Mouse (Mus musculus) forebrain, embryonic 10.5 days (tissue): ENCODE measurements around the gene Ryr1. TPM values are rescaled to one million over a fixed set of nuclear protein-coding genes. Genes with fewer than 3 reads are reported as not detected.
"Not testable (repeated sequence)": the region's sequence is repeated elsewhere in the genome, so short reads cannot be mapped to it uniquely, and the experiment has no call there.

ENCODE experiments used
- DNase-seq: peaks from one replicate; pipeline ENCODE4 v3.0.0-alpha.2; 2017; ENCODE audit warnings: low spot score; ENCODE audit errors: extremely low spot score
- H3K27ac ChIP-seq: fragments of 300-500 bp; sonication (generic); 2 replicates; pipeline ENCODE4 v1.5.1; 2016; ENCODE audit warnings: mild to moderate bottlenecking
- H3K27me3 ChIP-seq: fragments of 300-500 bp; sonication (generic); 2 replicates; pipeline ENCODE4 v1.6.1; 2016; ENCODE audit warnings: mild to moderate bottlenecking; ENCODE audit not compliant: poor library complexity, severe bottlenecking
- H3K36me3 ChIP-seq: fragments of 300-500 bp; sonication (generic); replicated peaks from 2 replicates; pipeline ENCODE4 v1.6.1; 2016; ENCODE audit warnings: mild to moderate bottlenecking, moderate library complexity
- H3K4me1 ChIP-seq: fragments of 300-500 bp; sonication (generic); 2 replicates; pipeline ENCODE4 v1.6.1; 2016
- H3K4me3 ChIP-seq: fragments of 300-500 bp; sonication (generic); 2 replicates; pipeline ENCODE4 v1.5.1; 2016; ENCODE audit warnings: mild to moderate bottlenecking, moderate library complexity
- H3K9me3 ChIP-seq: fragments of 300-500 bp; sonication (generic); 2 replicates; pipeline ENCODE4 v1.6.1; 2016; ENCODE audit warnings: mild to moderate bottlenecking, moderate library complexity
- WGBS: fragments of 180-500 bp; shearing (Covaris S2); methylation state at CpG from one replicate; pipeline ENCODE4 v1.1.7; 2016; 5-methylcytosine and 5-hydroxymethylcytosine counted together
- polyA plus RNA-seq: library from polyadenylated mRNA; unstranded; fragments of >200 nt; fragmentation: Nextera tagmentation; extraction: Ambion mirVana; gene quantifications from 2 replicates; pipeline ENCODE4 v1.2.1, GENCODE M21; 2016

Gene Ryr1
- polyA plus RNA-seq, 1 experiment from 2014 or later: 1.0 TPM

- H3K27ac ChIP-seq, DNase-seq, H3K27me3 ChIP-seq, H3K9me3 ChIP-seq, H3K4me3 ChIP-seq: not testable (repeated sequence)
- H3K36me3 ChIP-seq: peaks cover 44% of the 10 kb centered on the region
- H3K4me1 ChIP-seq: peaks cover 17% of the 10 kb centered on the region
- WGBS: 92% methylated on average over 8 of the region's 8 CpGs
These were observed 156.9 kb downstream of the Ryr1 start for GRCm38 (mm10) chr7:28968120-28968519.

GRCm38 (mm10) chr7:28966751-28967505 is 158.1 kb downstream of the Ryr1 start:
- Histone ChIP-seq H3K27me3 (no peaks in the 10 kb centered on the region), H3K36me3 (peaks cover 34% of the 10 kb centered on the region), H3K4me1 (peaks cover 25% of the 10 kb centered on the region), H3K9me3 (no peaks in the 10 kb centered on the region), H3K4me3 (no peak overlapping the region), H3K27ac (no peak overlapping the region)
- no peak for DNase-seq
- WGBS: 66% methylated on average over 4 of the region's 4 CpGs

GRCm38 (mm10) chr7:28966181-28966580 is 158.8 kb downstream of the Ryr1 start:
- 91% methylated on average over 4 of the region's 5 CpGs for WGBS
- Histone ChIP-seq H3K27ac (no peak overlapping the region), H3K4me3 (no peak overlapping the region), H3K4me1 (peaks cover 29% of the 10 kb centered on the region), H3K36me3 (peaks cover 26% of the 10 kb centered on the region), H3K27me3 (no peaks in the 10 kb centered on the region), H3K9me3 (no peaks in the 10 kb centered on the region)
- DNase-seq: no peak

- Histone ChIP-seq H3K36me3 (peaks cover 18% of the 10 kb centered on the region), H3K27ac (no peak overlapping the region), H3K4me1 (peaks cover 36% of the 10 kb centered on the region), H3K4me3 (no peak overlapping the region), H3K27me3 (no peaks in the 10 kb centered on the region), H3K9me3 (no peaks in the 10 kb centered on the region)
- 82% methylated on average over 5 of the region's 5 CpGs for WGBS
- DNase-seq: no peak
These were observed 159.6 kb downstream of the Ryr1 start for GRCm38 (mm10) chr7:28965346-28965840.

GRCm38 (mm10) chr7:28963399-28963923 is 161.5 kb downstream of the Ryr1 start:
- H3K4me3 ChIP-seq: no peak overlapping the region
- no peaks in the 10 kb centered on the region for H3K27me3 ChIP-seq
- DNase-seq: no peak
- peaks cover 52% of the 10 kb centered on the region for H3K4me1 ChIP-seq
- 75% methylated on average over 3 of the region's 3 CpGs for WGBS
- H3K27ac ChIP-seq: peak overlapping the region; percentile 91
- no peaks in the 10 kb centered on the region for H3K9me3 ChIP-seq
- H3K36me3 ChIP-seq: no peaks in the 10 kb centered on the region

- under 1% methylated on average over 76 of the region's 76 CpGs for WGBS
- Histone ChIP-seq H3K4me3 (peak within 1 kb of the TSS; percentile 72), H3K27me3 (no peaks in the 10 kb centered on the region), H3K9me3 (no peaks in the 10 kb centered on the region), H3K36me3 (0 out of 2 replicates have a peak, but pooled peaks cover 4% of the 10 kb centered on the region), H3K4me1 (peaks cover 65% of the 10 kb centered on the region), H3K27ac (peak within 1 kb of the TSS; percentile 91)
- peak; percentile 97 for DNase-seq
These were observed 162.9 kb downstream of the Ryr1 start, which contains the start of gene Actn4 for GRCm38 (mm10) chr7:28961927-28962670. Actn4 (minus strand) TSS chr7:28962340.

GRCm38 (mm10) chr7:28961584-28961926 is 163.4 kb downstream of the Ryr1 start:
- no peak for DNase-seq
- Histone ChIP-seq H3K36me3 (0 out of 2 replicates have a peak, but pooled peaks cover 4% of the 10 kb centered on the region), H3K9me3 (no peaks in the 10 kb centered on the region), H3K27me3 (no peaks in the 10 kb centered on the region), H3K4me1 (peaks cover 66% of the 10 kb centered on the region), H3K27ac (peak overlapping the region; percentile 91), H3K4me3 (peak overlapping the region; percentile 72)
- 0% methylated on average over 7 of the region's 7 CpGs for WGBS

GRCm38 (mm10) chr7:28960354-28961046 is 164.5 kb downstream of the Ryr1 start:
- H3K27ac ChIP-seq: peak overlapping the region; percentile 91

GRCm38 (mm10) chr7:28959505-28960045 is 165.4 kb downstream of the Ryr1 start:
- 63% methylated on average over 6 of the region's 6 CpGs for WGBS
- no peak for DNase-seq
- peaks cover 80% of the 10 kb centered on the region for H3K4me1 ChIP-seq
- peaks cover 19% of the 10 kb centered on the region for H3K36me3 ChIP-seq
- peak overlapping the region; percentile 72 for H3K4me3 ChIP-seq
- H3K27ac ChIP-seq: no peak overlapping the region
- H3K9me3 ChIP-seq: no peaks in the 10 kb centered on the region
- H3K27me3 ChIP-seq: no peaks in the 10 kb centered on the region

More at GRCm38 (mm10) chr7:28960354-28961046, 164.5 kb downstream of the Ryr1 start:
- Histone ChIP-seq H3K27me3 (no peaks in the 10 kb centered on the region), H3K4me3 (peak overlapping the region; percentile 72), H3K4me1 (peaks cover 71% of the 10 kb centered on the region), H3K9me3 (no peaks in the 10 kb centered on the region), H3K36me3 (peaks cover 13% of the 10 kb centered on the region)
- no peak for DNase-seq
- 37% methylated on average over 9 of the region's 9 CpGs for WGBS

- peaks cover 21% of the 10 kb centered on the region for H3K36me3 ChIP-seq
- no peaks in the 10 kb centered on the region for H3K9me3 ChIP-seq
- H3K27ac ChIP-seq: no peak overlapping the region
- peaks cover 85% of the 10 kb centered on the region for H3K4me1 ChIP-seq
- WGBS: 74% methylated on average over 1 of the region's 1 CpGs
- H3K4me3 ChIP-seq: peak overlapping the region; percentile 72; the same call in 1 of the 2 replicates
- no peaks in the 10 kb centered on the region for H3K27me3 ChIP-seq
- no peak for DNase-seq
These were observed 166.2 kb downstream of the Ryr1 start for GRCm38 (mm10) chr7:28958770-28959169.

GRCm38 (mm10) chr7:28957997-28958725 is 166.8 kb downstream of the Ryr1 start:
- Histone ChIP-seq H3K4me1 (peaks cover 85% of the 10 kb centered on the region), H3K4me3 (no peak overlapping the region), H3K36me3 (peaks cover 21% of the 10 kb centered on the region), H3K27me3 (no peaks in the 10 kb centered on the region), H3K9me3 (no peaks in the 10 kb centered on the region), H3K27ac (no peak overlapping the region)
- 78% methylated on average over 1 of the region's 1 CpGs for WGBS
- no peak for DNase-seq
